Mouse (Mus musculus) central nervous system, embryonic 18 days (tissue): ENCODE measurements around the gene Gm16434. TPM values are rescaled to one million over a fixed set of nuclear protein-coding genes. Genes with fewer than 3 reads are reported as not detected.

Experiments used
- polyA plus RNA-seq: library from polyadenylated mRNA; depleted of rRNA; stranded (reverse); fragments of >200 nt; gene quantifications from 2 replicates; pipeline ENCODE4 v1.2.3, GENCODE M21; 2012; rRNA removed

Gm16434 gene
- 0.04 TPM in 2 replicates for polyA plus RNA-seq

DNA sequence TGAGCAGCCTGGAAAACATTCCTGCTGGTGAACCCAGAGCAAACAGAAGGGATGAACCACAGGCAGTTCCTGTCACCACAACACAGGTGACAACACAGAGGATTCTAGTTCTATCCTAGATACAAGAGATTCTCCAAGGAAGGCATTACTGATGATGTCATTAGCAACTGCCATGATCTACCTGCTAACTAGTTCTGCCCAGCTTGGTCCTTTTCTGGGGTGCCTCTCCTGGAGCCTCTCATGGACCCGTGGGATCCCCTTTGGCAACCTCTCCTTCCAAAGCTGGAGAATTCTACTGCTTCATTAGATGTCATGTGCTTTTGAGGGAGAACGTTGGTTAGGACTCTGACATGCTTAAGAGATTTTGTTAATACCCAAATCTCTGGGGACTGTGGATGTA lies at the start of gene Gm16434:
TSS of gene Gm16434 (minus strand) at position 101 of the 400 bp plus-strand sequence.

DNA sequence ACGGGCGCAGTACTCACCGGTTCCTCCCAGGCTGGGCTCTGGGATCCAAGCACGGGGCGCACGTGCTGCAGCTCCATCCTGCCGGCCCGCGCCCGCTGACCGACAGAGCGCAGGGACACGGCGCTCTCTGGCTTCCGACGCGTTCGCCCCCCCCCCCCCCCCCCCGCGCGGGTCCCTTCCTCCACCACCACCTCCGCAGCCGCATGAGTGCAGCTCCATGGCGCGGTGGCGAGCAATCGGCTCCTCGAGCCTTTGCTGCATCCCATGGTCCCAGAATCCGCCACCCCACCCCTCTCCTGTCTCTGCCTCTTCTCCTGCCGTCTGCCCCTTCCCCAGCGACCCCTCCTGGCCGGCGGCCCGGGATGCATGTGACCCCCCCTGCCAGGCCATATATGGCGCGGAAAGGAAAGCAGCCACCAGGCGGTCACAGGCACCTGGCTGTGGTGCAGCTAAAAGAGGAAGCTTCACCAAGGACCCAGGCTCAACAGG lies 19.8 kb downstream of the Gm16434 start, which contains the start of gene Gm3512:
TSS of gene Gm3512 (minus strand) at position 51 of the 489 bp plus-strand sequence.

Other genes starting within 250 kb of the Gm16434 start
- not detected in 2 replicates for gene Gm6356, start 220.7 kb downstream of the Gm16434 start, polyA plus RNA-seq
- 10.9 and 11.4 TPM in 2 replicates for gene Gm10406, start 167.1 kb downstream of the Gm16434 start, polyA plus RNA-seq
- 0.09 and 0.13 TPM in 2 replicates for gene Gm3685, start 149.6 kb downstream of the Gm16434 start, polyA plus RNA-seq
- 10.8 and 11.0 TPM in 2 replicates for gene Gm3696, start 93.9 kb downstream of the Gm16434 start, polyA plus RNA-seq
- gene Gm6676, start 69.1 kb downstream of the Gm16434 start, polyA plus RNA-seq: 0.04 TPM in 2 replicates
- gene Gm3512, start 20.0 kb downstream of the Gm16434 start, polyA plus RNA-seq: 9.6 and 10.6 TPM in 2 replicates
- not detected in 2 replicates for gene Gm3727, start 70.2 kb upstream of the Gm16434 start, polyA plus RNA-seq
- gene Gm3739, start 120.5 kb upstream of the Gm16434 start, polyA plus RNA-seq: 9.2 and 9.9 TPM in 2 replicates
- not detected in 2 replicates for gene Gm5797, start 137.9 kb upstream of the Gm16434 start, polyA plus RNA-seq
- gene Gm8374, start 170.6 kb upstream of the Gm16434 start, polyA plus RNA-seq: not detected in 2 replicates